Mouse (Mus musculus): ENCODE results near the gene Fgfr2.

- no peak for TF ChIP-seq CTCF (IDR thresholded peaks at IDR 0.05; ENCODE audit: low read depth)
- TF ChIP-seq EP300 (IDR thresholded peaks at IDR 0.05; ENCODE audit: low read depth): no peak
These were observed 1619.4 kb downstream of the Fgfr2 start for GRCm38 (mm10) chr7:131503739-131504138.

All from liver, postnatal 0 days (tissue).